Mouse (Mus musculus): Measurements from ENCODE around the gene Tmem115. TPM values are rescaled to one million over a fixed set of nuclear protein-coding genes. Genes with fewer than 3 reads are reported as not detected.
A peak's percentile ranks its signal among the peaks of the same experiment; 100 is the strongest.

The Tmem115 gene
- polyA plus RNA-seq, 1 experiment = 63.5 TPM

GRCm38 (mm10) chr9:107586504-107586903 lies 52.8 kb downstream of the Tmem115 start:
- Histone ChIP-seq H3K36me3 (ENCODE audit: control insufficient read depth, insufficient read depth, low read length) (peaks cover 11% of the 10 kb centered on the region; the same call in 1 of the 2 replicates), H3K4me1 (ENCODE audit: control insufficient read depth, insufficient read depth, insufficient read length, low read length) (peaks cover 28% of the 10 kb centered on the region), H3K27ac (ENCODE audit: insufficient read depth, low read depth, low read length) (peak overlapping the region; percentile 0; the same call in 1 of the 2 replicates), H3K27me3 (ENCODE audit: control insufficient read depth, insufficient read depth, low read length) (no peaks in the 10 kb centered on the region), H3K4me3 (ENCODE audit: low read depth, low read length) (no peak overlapping the region)
- TF ChIP-seq POLR2A (IDR thresholded peaks at IDR 0.05; ENCODE audit: low read depth, low read length) (no peak), CTCF (IDR thresholded peaks at IDR 0.05; ENCODE audit: extremely low read depth, insufficient read length, insufficient replicate concordance, low read depth, low read length) (no peak)
- 82% methylated on average over 5 of the region's 5 CpGs for WGBS

DNA sequence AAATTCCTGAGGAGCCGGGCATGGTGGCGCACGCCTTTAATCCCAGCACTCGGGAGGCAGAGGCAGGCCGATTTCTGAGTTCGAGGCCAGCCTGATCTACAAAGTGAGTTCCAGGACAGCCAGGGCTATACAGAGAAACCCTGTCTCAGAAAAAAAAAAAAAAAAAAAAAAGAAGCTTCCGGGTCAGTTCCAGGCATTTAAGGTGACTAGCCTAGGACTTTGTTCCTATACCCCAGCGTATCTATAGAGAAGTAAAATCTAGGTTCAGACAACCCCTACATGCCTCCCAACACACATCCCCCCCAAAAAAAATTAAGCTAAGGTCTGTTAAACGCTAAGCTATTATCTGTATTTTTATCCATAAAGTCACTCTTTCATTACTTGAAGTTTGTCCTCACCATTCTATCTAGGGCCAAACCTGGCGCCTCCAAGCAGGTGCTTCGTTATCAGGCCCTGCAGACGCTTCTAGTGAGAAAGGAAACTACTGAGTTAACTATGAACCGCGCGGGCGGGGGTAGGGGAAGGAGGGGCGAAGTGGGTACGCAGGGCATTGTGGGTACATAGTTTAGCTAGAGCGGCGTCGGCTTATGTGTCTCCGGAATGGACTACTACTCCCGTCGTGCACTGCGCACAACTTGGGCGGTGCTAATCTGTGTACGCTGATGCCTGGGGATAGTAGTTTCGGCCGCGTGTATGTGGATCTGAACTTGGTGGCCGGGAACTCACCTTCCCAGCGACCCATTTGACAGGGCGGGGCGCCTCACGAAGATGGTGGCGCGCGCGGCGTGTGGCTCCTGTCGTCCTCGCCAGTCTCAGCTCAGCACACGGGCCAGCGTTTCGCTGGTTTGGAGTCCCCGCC lies 53.5 kb downstream of the Tmem115 start, which contains the start of gene Ifrd2:
Gene Ifrd2, plus strand, starts transcription at position 669 of the 859 bp plus-strand sequence.
- H3K27me3 ChIP-seq (ENCODE audit: control insufficient read depth, insufficient read depth, low read length) = no peaks in the 10 kb centered on the region
- H3K4me1 ChIP-seq (ENCODE audit: control insufficient read depth, insufficient read depth, insufficient read length, low read length) = peaks cover 25% of the 10 kb centered on the region
- H3K4me3 ChIP-seq (ENCODE audit: low read depth, low read length) = peak within 1 kb of the TSS; percentile 75
- peaks cover 16% of the 10 kb centered on the region for H3K36me3 ChIP-seq (ENCODE audit: control insufficient read depth, insufficient read depth, low read length)
- H3K27ac ChIP-seq (ENCODE audit: insufficient read depth, low read depth, low read length) = peak within 1 kb of the TSS; percentile 21; the same call in 1 of the 2 replicates
- WGBS = 5% methylated on average over 46 of the region's 46 CpGs
- no peak for TF ChIP-seq CTCF (IDR thresholded peaks at IDR 0.05; ENCODE audit: extremely low read depth, insufficient read length, insufficient replicate concordance, low read depth, low read length)
- peak; percentile 10; the same call in 1 of the 2 replicates for TF ChIP-seq POLR2A (IDR thresholded peaks at IDR 0.05; ENCODE audit: low read depth, low read length)

DNA sequence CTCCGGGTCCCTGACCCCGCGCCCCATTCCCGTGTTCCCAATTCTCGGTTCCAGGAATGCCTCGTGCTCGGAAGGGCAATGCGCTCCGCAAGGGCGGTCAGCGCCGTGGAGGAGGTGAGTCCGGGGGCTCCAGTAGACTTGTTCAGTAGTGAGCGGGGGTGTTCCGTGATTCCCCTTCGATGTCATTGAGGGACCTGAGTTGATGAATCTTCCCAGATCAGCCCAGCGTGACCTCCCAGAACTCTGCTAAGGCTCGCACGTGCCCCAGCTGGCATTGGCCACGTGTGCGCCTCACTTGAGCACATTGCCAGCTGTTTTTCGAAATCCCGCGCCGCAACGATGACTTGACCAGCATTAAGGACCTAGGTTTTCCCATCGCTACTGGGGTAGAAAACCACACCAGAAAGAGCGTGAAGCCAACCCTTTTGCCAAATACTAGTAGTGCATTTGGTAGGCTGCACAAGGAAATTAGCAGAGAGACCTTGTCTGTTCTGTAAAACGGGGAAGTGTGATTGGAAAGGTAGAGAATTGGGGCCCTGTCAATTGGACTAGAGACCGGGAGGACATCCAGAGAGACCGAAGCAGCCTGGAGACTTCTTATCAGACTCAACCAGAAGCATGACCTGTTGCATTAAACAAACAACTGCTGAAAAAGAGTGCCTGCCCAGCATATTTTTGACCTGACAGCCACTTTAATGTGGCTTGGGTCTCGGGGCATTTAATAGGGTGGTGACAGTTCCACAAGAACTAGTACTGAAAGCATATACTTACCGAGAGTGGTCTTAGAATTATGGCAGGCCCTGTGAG lies 54.3 kb downstream of the Tmem115 start:
- H3K4me1 ChIP-seq (ENCODE audit: control insufficient read depth, insufficient read depth, insufficient read length, low read length) = peaks cover 25% of the 10 kb centered on the region
- peak overlapping the region; percentile 75 for H3K4me3 ChIP-seq (ENCODE audit: low read depth, low read length)
- peaks cover 23% of the 10 kb centered on the region for H3K36me3 ChIP-seq (ENCODE audit: control insufficient read depth, insufficient read depth, low read length)
- peak overlapping the region; percentile 18; the same call in 1 of the 2 replicates for H3K27ac ChIP-seq (ENCODE audit: insufficient read depth, low read depth, low read length)
- 1% methylated on average over 33 of the region's 33 CpGs for WGBS
- H3K27me3 ChIP-seq (ENCODE audit: control insufficient read depth, insufficient read depth, low read length) = no peaks in the 10 kb centered on the region
- no peak for TF ChIP-seq POLR2A (IDR thresholded peaks at IDR 0.05; ENCODE audit: low read depth, low read length)
- TF ChIP-seq CTCF (IDR thresholded peaks at IDR 0.05; ENCODE audit: extremely low read depth, insufficient read length, insufficient replicate concordance, low read depth, low read length) = no peak

Other genes starting within 250 kb of the Tmem115 start
- 19.4 and 25.7 TPM in 2 replicates for gene Mapkapk3, start 244.1 kb upstream of the Tmem115 start, polyA plus RNA-seq (2012; rRNA removed)
- gene Cish, start 237.9 kb upstream of the Tmem115 start, polyA plus RNA-seq (2012; rRNA removed) = 19.1 and 33.6 TPM in 2 replicates
- gene Hemk1, start 195.6 kb upstream of the Tmem115 start, polyA plus RNA-seq (2012; rRNA removed) = 9.8 and 9.9 TPM in 2 replicates
- gene 6430571L13Rik, start 193.3 kb upstream of the Tmem115 start, polyA plus RNA-seq (2012; rRNA removed) = 0.10 and 0.25 TPM in 2 replicates
- 2.9 and 5.3 TPM in 2 replicates for gene Cacna2d2, start 134.3 kb upstream of the Tmem115 start, polyA plus RNA-seq (2012; rRNA removed)
- gene Cyb561d2, start 8.2 kb downstream of the Tmem115 start, polyA plus RNA-seq (2012; rRNA removed) = 35.6 and 47.7 TPM in 2 replicates
- gene Nprl2, start 8.3 kb downstream of the Tmem115 start, polyA plus RNA-seq (2012; rRNA removed) = 15.6 and 23.3 TPM in 2 replicates
- 0.32 and 0.69 TPM in 2 replicates for gene Zmynd10, start 13.4 kb downstream of the Tmem115 start, polyA plus RNA-seq (2012; rRNA removed)
- gene Rassf1, start 17.6 kb downstream of the Tmem115 start, polyA plus RNA-seq (2012; rRNA removed) = 14.1 and 33.2 TPM in 2 replicates
- gene Tusc2, start 29.3 kb downstream of the Tmem115 start, polyA plus RNA-seq (2012; rRNA removed) = 38.8 and 49.7 TPM in 2 replicates
- gene Hyal2, start 34.0 kb downstream of the Tmem115 start, polyA plus RNA-seq (2012; rRNA removed) = 119 and 213 TPM in 2 replicates
- 2.3 and 2.6 TPM in 2 replicates for gene Hyal1, start 43.0 kb downstream of the Tmem115 start, polyA plus RNA-seq (2012; rRNA removed)
- 26.3 and 46.3 TPM in 2 replicates for gene Naa80, start 44.9 kb downstream of the Tmem115 start, polyA plus RNA-seq (2012; rRNA removed)
- 0.52 and 0.89 TPM in 2 replicates for gene Hyal3, start 46.9 kb downstream of the Tmem115 start, polyA plus RNA-seq (2012; rRNA removed)
- 33.2 and 55.4 TPM in 2 replicates for gene Ifrd2, start 53.7 kb downstream of the Tmem115 start, polyA plus RNA-seq (2012; rRNA removed)
- 33.5 and 55.4 TPM in 2 replicates for gene Sema3b, start 75.3 kb downstream of the Tmem115 start, polyA plus RNA-seq (2012; rRNA removed)
- gene Gnai2, start 101.4 kb downstream of the Tmem115 start, polyA plus RNA-seq (2012; rRNA removed) = 264 and 501 TPM in 2 replicates
- 2.8 and 48.7 TPM in 2 replicates for gene Slc38a3, start 135.6 kb downstream of the Tmem115 start, polyA plus RNA-seq (2012; rRNA removed)
- gene Gnat1, start 145.8 kb downstream of the Tmem115 start, polyA plus RNA-seq (2012; rRNA removed) = 0.13 and 0.17 TPM in 2 replicates
- gene Sema3f, start 176.5 kb downstream of the Tmem115 start, polyA plus RNA-seq (2012; rRNA removed) = 24.2 and 30.7 TPM in 2 replicates
- gene Rbm5, start 237.1 kb downstream of the Tmem115 start, polyA plus RNA-seq (2012; rRNA removed) = 18.0 and 48.9 TPM in 2 replicates